Mouse (Mus musculus): ENCODE data around the gene Efcc1. TPM values are rescaled to one million over a fixed set of nuclear protein-coding genes. Genes with fewer than 3 reads are reported as not detected.

Efcc1 gene
- total and polyA plus RNA-seq, 3 experiments = 0.14 TPM; not detected in 2

DNA sequence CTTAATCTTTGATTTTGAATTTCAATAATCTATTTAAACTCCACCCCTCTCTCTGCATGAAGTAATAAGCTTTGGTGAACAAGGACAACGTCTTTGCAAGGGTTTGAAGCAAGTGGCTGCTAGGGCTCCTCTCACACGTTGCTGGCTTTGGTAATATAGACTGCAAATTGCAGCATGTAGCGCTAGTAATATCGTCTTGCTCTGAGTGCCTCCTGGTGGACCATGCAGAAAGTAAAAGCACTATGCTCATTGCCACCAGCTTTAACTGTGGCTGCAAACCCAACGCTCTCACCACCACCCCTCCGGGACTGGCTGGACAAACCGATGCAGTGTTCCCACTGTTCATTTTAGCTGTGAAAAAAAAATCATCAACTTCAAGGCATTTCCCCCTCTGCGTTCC, 40.0 kb downstream of the Efcc1 start:
- in situ Hi-C loops (cut with MboI; ENCODE audit: low pct_ligation_motif_present, low pct_unique_long_range_greater_than_20kb, low sequenced_read_pairs) = no loop called here
- DNase-seq (ENCODE audit: extremely low read depth) = peak; percentile 48
- TF ChIP-seq HCFC1 (IDR thresholded peaks at IDR 0.05; ENCODE audit: low read depth, low read length) (no peak; the same call in 1 of the 2 replicates), E2F4 (IDR thresholded peaks at IDR 0.05; ENCODE audit: insufficient replicate concordance, low read depth, low read length) (no peak), MAX (IDR thresholded peaks at IDR 0.05; ENCODE audit: low read length) (peak; percentile 38; the same call in 1 of the 2 replicates), GABPA (IDR thresholded peaks at IDR 0.05; ENCODE audit: insufficient replicate concordance, low read depth, low read length) (no peak), RAD21 (IDR thresholded peaks at IDR 0.05; ENCODE audit: low read depth, low read length) (peak; percentile 69), SMC3 (IDR thresholded peaks at IDR 0.05; ENCODE audit: low read depth, low read length) (peak; percentile 64), BHLHE40 (IDR thresholded peaks at IDR 0.05; ENCODE audit: low read depth, low read length) (no peak), MYC (IDR thresholded peaks at IDR 0.05; ENCODE audit: low read depth, low read length) (peak; percentile 70; the same call in 1 of the 2 replicates), CTCF (conservative IDR thresholded peaks at IDR 0.05 in 1 of 2, IDR thresholded peaks at IDR 0.05 in 1 of 2; ENCODE audit: low read depth in 2 of 2, low read length in 2 of 2) (peak in 1 of 2 experiments; percentile 71; a peak in 2 of 4 replicates)
- H3K27me3 ChIP-seq (replicated peaks) = no peaks in the 10 kb centered on the region
- no peak overlapping the region for H3K9ac ChIP-seq (ENCODE audit: insufficient read depth, low read depth)
- dilution Hi-C loops (cut with MboI; ENCODE audit: extremely low pct_ligation_motif_present, extremely low pct_unique_long_range_greater_than_20kb, low sequenced_read_pairs) = no loop called here
- no peaks in the 10 kb centered on the region for H3K79me2 ChIP-seq (replicated peaks; ENCODE audit: control insufficient read depth, extremely low read depth, insufficient read depth, poor library complexity, severe bottlenecking)
- H3K9me3 ChIP-seq (replicated peaks; ENCODE audit: low read length) = peaks cover 3% of the 10 kb centered on the region
- no peak overlapping the region for H3K4me3 ChIP-seq (replicated peaks in 1 of 3; ENCODE audit: low read depth in 2 of 3, low read length in 2 of 3, poor library complexity in 1 of 3)
- no peaks in the 10 kb centered on the region for H3K36me3 ChIP-seq (replicated peaks in 1 of 2; ENCODE audit: control insufficient read depth in 1 of 2, insufficient read depth in 1 of 2, low read length in 1 of 2)
- no peak overlapping the region for H3K27ac ChIP-seq (ENCODE audit: insufficient read depth, low read depth)
- no peak overlapping the region for H3K4me2 ChIP-seq (ENCODE audit: insufficient read depth, low read depth, poor library complexity, severe bottlenecking)
- H3K4me1 ChIP-seq (ENCODE audit: control insufficient read depth in 1 of 2, insufficient read depth in 2 of 2) = peaks cover 0 to 7% of the 10 kb centered on the region in 2 experiments; a peak in 1 of 4 replicates

DNA sequence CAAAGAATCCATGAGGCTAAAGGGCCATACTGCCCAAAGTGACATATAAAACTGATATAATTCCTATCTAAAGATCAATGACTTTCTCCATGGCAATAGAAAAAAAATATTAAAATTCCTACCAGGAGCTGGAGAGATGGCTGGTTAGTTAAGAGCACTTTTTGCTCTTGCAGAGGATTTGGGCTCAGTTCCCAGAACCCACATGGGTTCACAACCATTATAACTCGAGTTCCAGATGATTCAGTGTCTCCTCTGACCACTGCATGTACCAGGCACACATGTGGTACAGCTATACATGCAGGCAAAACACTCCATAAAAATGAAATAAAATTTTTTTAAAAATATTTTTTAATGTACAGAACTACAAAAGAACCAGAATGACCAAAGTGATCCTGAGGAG, 43.8 kb downstream of the Efcc1 start:
- H3K79me2 ChIP-seq (replicated peaks; ENCODE audit: control insufficient read depth, extremely low read depth, insufficient read depth, poor library complexity, severe bottlenecking) = no peaks in the 10 kb centered on the region
- DNase-seq (ENCODE audit: extremely low read depth) = no peak
- no peak overlapping the region for H3K4me2 ChIP-seq (ENCODE audit: insufficient read depth, low read depth, poor library complexity, severe bottlenecking)
- peaks cover 5% of the 10 kb centered on the region for H3K9me3 ChIP-seq (replicated peaks; ENCODE audit: low read length)
- H3K36me3 ChIP-seq (replicated peaks in 1 of 2; ENCODE audit: control insufficient read depth in 1 of 2, insufficient read depth in 1 of 2, low read length in 1 of 2) = no peaks in the 10 kb centered on the region
- peaks cover 0 to 15% of the 10 kb centered on the region in 2 experiments; a peak in 2 of 4 replicates for H3K4me1 ChIP-seq (ENCODE audit: control insufficient read depth in 1 of 2, insufficient read depth in 2 of 2)
- no peak overlapping the region for H3K27ac ChIP-seq (ENCODE audit: insufficient read depth, low read depth)
- H3K4me3 ChIP-seq (replicated peaks in 1 of 3; ENCODE audit: low read depth in 2 of 3, low read length in 2 of 3, poor library complexity in 1 of 3) = no peak overlapping the region
- in situ Hi-C loops (cut with MboI; ENCODE audit: low pct_ligation_motif_present, low pct_unique_long_range_greater_than_20kb, low sequenced_read_pairs) = no loop called here
- no peak overlapping the region for H3K9ac ChIP-seq (ENCODE audit: insufficient read depth, low read depth)
- H3K27me3 ChIP-seq (replicated peaks) = no peaks in the 10 kb centered on the region
- dilution Hi-C loops (cut with MboI; ENCODE audit: extremely low pct_ligation_motif_present, extremely low pct_unique_long_range_greater_than_20kb, low sequenced_read_pairs) = no loop called here
- no peak for TF ChIP-seq ZC3H11A (IDR thresholded peaks at IDR 0.05; ENCODE audit: low read depth, low read length)
- TF ChIP-seq RAD21 (IDR thresholded peaks at IDR 0.05; ENCODE audit: low read depth, low read length) = no peak
- no peak for TF ChIP-seq SIN3A (IDR thresholded peaks at IDR 0.05; ENCODE audit: low read length)
- TF ChIP-seq ELF1 (IDR thresholded peaks at IDR 0.05; ENCODE audit: low read depth, low read length) = no peak
- TF ChIP-seq CHD2 (IDR thresholded peaks at IDR 0.05; ENCODE audit: low read length) = no peak
- no peak for TF ChIP-seq EP300 (IDR thresholded peaks at IDR 0.05; ENCODE audit: low read length)
- no peak for TF ChIP-seq ETS1 (conservative IDR thresholded peaks at IDR 0.05; ENCODE audit: low read depth, low read length)
- TF ChIP-seq USF2 (conservative IDR thresholded peaks at IDR 0.05; ENCODE audit: low read depth, low read length) = no peak
- no peak for TF ChIP-seq CTCF (conservative IDR thresholded peaks at IDR 0.05 in 1 of 2, IDR thresholded peaks at IDR 0.05 in 1 of 2; ENCODE audit: low read depth in 2 of 2, low read length in 2 of 2)

Data from CH12.LX (cell line).